8 mouse cellular contexts compared by ENCODE assay signal in the genomic region with DNA sequence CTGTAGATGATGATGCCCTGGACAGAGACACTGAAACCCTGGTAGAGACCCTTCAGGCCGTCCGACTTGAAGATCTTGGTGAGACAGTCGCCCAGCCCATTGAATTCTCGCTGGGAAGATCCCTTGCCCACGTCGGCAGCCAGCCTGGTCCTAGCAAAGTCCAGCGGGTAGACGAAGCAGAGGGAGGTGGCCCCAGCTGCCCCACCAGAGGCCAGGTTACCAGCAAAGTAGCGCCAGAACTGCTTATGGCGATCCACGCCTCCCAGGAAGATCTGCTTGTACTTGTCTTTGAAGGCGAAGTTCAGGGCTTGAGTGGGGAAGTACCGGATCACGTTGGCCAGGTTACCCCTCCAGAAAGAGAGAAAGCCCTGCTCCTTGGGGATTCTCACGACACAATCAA. TPM values are rescaled to one million over a fixed set of nuclear protein-coding genes. Genes with fewer than 3 reads are reported as not detected.
A peak's percentile ranks its signal among the peaks of the same experiment; 100 is the strongest.
DNase-seq lines count a peak whose midpoint lies in the region; ATAC-seq and TF ChIP-seq lines count a peak whose summit lies in the region.

No protein-coding gene starts in this region.

- no peak for DNase-seq in left cerebral cortex, adult 2 months (ENCODE audit: extremely low spot score in 1 of 2, low spot score in 2 of 2)
- no peak for DNase-seq in left cerebral cortex, postnatal 25 days (ENCODE audit: low spot score in 2 of 2)
- DNase-seq in stomach, postnatal 0 days (ENCODE audit: low spot score), result no peak
- no peak for DNase-seq in embryo, embryonic 10.5 days (ENCODE audit: low spot score)

- H3K27ac ChIP-seq in left cerebral cortex, adult 2 months, result peak overlapping the region; percentile 99
- no peak overlapping the region for H3K27ac ChIP-seq in brown adipose tissue, adult 24 weeks (replicated peaks; ENCODE audit: low read depth, low read length)
- H3K27ac ChIP-seq in heart, embryonic 12.5 days (ENCODE audit: poor library complexity, severe bottlenecking), result peak overlapping the region; percentile 99
- no peak overlapping the region for H3K27ac ChIP-seq in limb, embryonic 12.5 days
- H3K27ac ChIP-seq in stomach, postnatal 0 days (replicated peaks), result no peak overlapping the region

- H3K36me3 ChIP-seq in heart, embryonic 12.5 days, result peaks cover 52% of the 10 kb centered on the region
- H3K36me3 ChIP-seq in limb, embryonic 12.5 days, result peaks cover 55% of the 10 kb centered on the region
- H3K36me3 ChIP-seq in stomach, postnatal 0 days (ENCODE audit: control insufficient read depth, insufficient read depth, low read length), result peaks cover 13% of the 10 kb centered on the region; the same call in 1 of the 2 replicates

- WGBS in heart, embryonic 12.5 days, result 50% methylated on average over 15 of the region's 15 CpGs
- 85% methylated on average over 15 of the region's 15 CpGs for WGBS in limb, embryonic 12.5 days
- WGBS in stomach, postnatal 0 days, result 77% methylated on average over 15 of the region's 15 CpGs

- TF ChIP-seq EP300 in stomach, postnatal 0 days (optimal IDR thresholded peaks at IDR 0.05), result no peak

- no peaks in the 10 kb centered on the region for H3K27me3 ChIP-seq in heart, embryonic 12.5 days (replicated peaks)
- H3K27me3 ChIP-seq in limb, embryonic 12.5 days, result no peaks in the 10 kb centered on the region
- no peaks in the 10 kb centered on the region for H3K27me3 ChIP-seq in stomach, postnatal 0 days (ENCODE audit: control insufficient read depth, insufficient read depth, low read length)

- peak overlapping the region; percentile 94 for H3K9ac ChIP-seq in heart, embryonic 12.5 days
- peak overlapping the region; percentile 28; the same call in 1 of the 2 replicates for H3K9ac ChIP-seq in limb, embryonic 12.5 days (replicated peaks)
- H3K9ac ChIP-seq in stomach, postnatal 0 days (ENCODE audit: low read length), result peak overlapping the region; percentile 41

- H3K9me3 ChIP-seq in heart, embryonic 12.5 days (replicated peaks), result no peaks in the 10 kb centered on the region
- H3K9me3 ChIP-seq in limb, embryonic 12.5 days, result no peaks in the 10 kb centered on the region
- H3K9me3 ChIP-seq in stomach, postnatal 0 days (ENCODE audit: control insufficient read depth, low read length), result no peaks in the 10 kb centered on the region

- intact Hi-C loops in left cerebral cortex, adult 2 months (cut with DNase I), result no loop called here
- intact Hi-C loops in left cerebral cortex, postnatal 25 days (cut with DNase I), result no loop called here

- peak overlapping the region; percentile 83 for H3K4me2 ChIP-seq in heart, embryonic 12.5 days
- peak overlapping the region; percentile 82 for H3K4me2 ChIP-seq in limb, embryonic 12.5 days
- H3K4me2 ChIP-seq in stomach, postnatal 0 days (replicated peaks; ENCODE audit: low read depth), result peak overlapping the region; percentile 78

- no peak for ATAC-seq in heart, embryonic 12.5 days (ENCODE audit: insufficient number of reproducible peaks, low FRiP score)
- ATAC-seq in limb, embryonic 12.5 days (ENCODE audit: insufficient number of reproducible peaks, insufficient read depth, low FRiP score, low TSS enrichment, low read depth), result no peak
- ATAC-seq in stomach, postnatal 0 days (ENCODE audit: low FRiP score, low TSS enrichment), result no peak
- no peak for ATAC-seq in megakaryocyte-erythroid progenitor cell, adult 5-6 weeks (replicated peaks; ENCODE audit: low FRiP score, low TSS enrichment, poor library complexity, severe bottlenecking)

- H3K4me1 ChIP-seq in brown adipose tissue, adult 24 weeks (ENCODE audit: control insufficient read depth, insufficient read depth, insufficient read length, low read length), result peaks cover 14% of the 10 kb centered on the region
- H3K4me1 ChIP-seq in heart, embryonic 12.5 days (replicated peaks), result peaks cover 53% of the 10 kb centered on the region
- peaks cover 38% of the 10 kb centered on the region for H3K4me1 ChIP-seq in limb, embryonic 12.5 days (replicated peaks)
- no peaks in the 10 kb centered on the region; the same call in 1 of the 2 replicates for H3K4me1 ChIP-seq in stomach, postnatal 0 days (replicated peaks; ENCODE audit: control insufficient read depth, insufficient read depth)

- peak overlapping the region; percentile 61 for H3K4me3 ChIP-seq in left cerebral cortex, adult 2 months
- H3K4me3 ChIP-seq in brown adipose tissue, adult 24 weeks (ENCODE audit: insufficient read depth, low read depth, low read length), result peak overlapping the region; percentile 75
- H3K4me3 ChIP-seq in heart, embryonic 12.5 days, result peak overlapping the region; percentile 80
- peak overlapping the region; percentile 84 for H3K4me3 ChIP-seq in limb, embryonic 12.5 days (replicated peaks)
- peak overlapping the region; percentile 82; the same call in 1 of the 2 replicates for H3K4me3 ChIP-seq in stomach, postnatal 0 days (ENCODE audit: low read depth, low read length)

- TF ChIP-seq CTCF in left cerebral cortex, adult 2 months (IDR thresholded peaks at IDR 0.05), result no peak
- TF ChIP-seq CTCF in stomach, postnatal 0 days (IDR thresholded peaks at IDR 0.05; ENCODE audit: low read depth), result no peak

RNA-seq across cellular contexts. Expression of gene Slc25a4, which starts 2.0 kb away (rescaled TPM):
- 100 to 1,000 TPM; 535 to 559 TPM for total RNA-seq in left cerebral cortex, adult 2 months (2021)
- 100 to 1,000 TPM; 569 to 580 TPM for total RNA-seq in left cerebral cortex, postnatal 25 days (2021)
- polyA plus RNA-seq in brown adipose tissue, adult 24 weeks (2012; ENCODE audit: insufficient read depth, insufficient read length, missing spikeins), result 451 and 574 TPM in 2 replicates
- 1,672 and 1,682 TPM in 2 replicates for polyA plus RNA-seq in heart, embryonic 12.5 days (2016; fragmentation: Nextera tagmentation; extraction: Ambion mirVana)
- 484 and 487 TPM in 2 replicates for polyA plus RNA-seq in limb, embryonic 12.5 days (2016; fragmentation: Nextera tagmentation; extraction: Ambion mirVana)
- polyA plus RNA-seq in stomach, postnatal 0 days (2015; fragmentation: Nextera tagmentation; extraction: Ambion mirVana), result 315 and 344 TPM in 2 replicates
- total RNA-seq in megakaryocyte-erythroid progenitor cell, adult 5-6 weeks (2014; fragmentation: Nextera tagmentation), result 51.8 and 73.7 TPM in 2 replicates
- total RNA-seq in megakaryocyte-erythroid progenitor cell, adult 5-6 weeks (2017), result 122 and 140 TPM in 2 replicates

RNA-seq across cellular contexts. Expression of gene Snx25, which starts 57.1 kb away (rescaled TPM):
- 10 to 100 TPM; 45.7 to 48.0 TPM for total RNA-seq in left cerebral cortex, adult 2 months (2021)
- 10 to 100 TPM; 46.3 to 48.2 TPM for total RNA-seq in left cerebral cortex, postnatal 25 days (2021)
- 9.2 and 14.3 TPM in 2 replicates for polyA plus RNA-seq in brown adipose tissue, adult 24 weeks (2012; ENCODE audit: insufficient read depth, insufficient read length, missing spikeins)
- 5.8 and 6.3 TPM in 2 replicates for polyA plus RNA-seq in heart, embryonic 12.5 days (2016; fragmentation: Nextera tagmentation; extraction: Ambion mirVana)
- 4.9 and 6.6 TPM in 2 replicates for polyA plus RNA-seq in limb, embryonic 12.5 days (2016; fragmentation: Nextera tagmentation; extraction: Ambion mirVana)
- 3.1 and 4.3 TPM in 2 replicates for polyA plus RNA-seq in stomach, postnatal 0 days (2015; fragmentation: Nextera tagmentation; extraction: Ambion mirVana)
- 8.5 and 15.4 TPM in 2 replicates for total RNA-seq in megakaryocyte-erythroid progenitor cell, adult 5-6 weeks (2014; fragmentation: Nextera tagmentation)
- 15.5 and 25.4 TPM in 2 replicates for total RNA-seq in megakaryocyte-erythroid progenitor cell, adult 5-6 weeks (2017)

RNA-seq across cellular contexts. Expression of gene Cfap97, which starts 57.5 kb away (rescaled TPM):
- total RNA-seq in left cerebral cortex, adult 2 months (2021), result 10 to 100 TPM; 21.6 to 22.4 TPM
- total RNA-seq in left cerebral cortex, postnatal 25 days (2021), result 10 to 100 TPM; 21.4 to 22.8 TPM
- polyA plus RNA-seq in brown adipose tissue, adult 24 weeks (2012; ENCODE audit: insufficient read depth, insufficient read length, missing spikeins), result 6.7 and 9.0 TPM in 2 replicates
- 21.4 and 22.6 TPM in 2 replicates for polyA plus RNA-seq in heart, embryonic 12.5 days (2016; fragmentation: Nextera tagmentation; extraction: Ambion mirVana)
- 26.5 and 29.6 TPM in 2 replicates for polyA plus RNA-seq in limb, embryonic 12.5 days (2016; fragmentation: Nextera tagmentation; extraction: Ambion mirVana)
- 12.2 and 16.9 TPM in 2 replicates for polyA plus RNA-seq in stomach, postnatal 0 days (2015; fragmentation: Nextera tagmentation; extraction: Ambion mirVana)
- total RNA-seq in megakaryocyte-erythroid progenitor cell, adult 5-6 weeks (2014; fragmentation: Nextera tagmentation), result 20.9 and 28.4 TPM in 2 replicates
- total RNA-seq in megakaryocyte-erythroid progenitor cell, adult 5-6 weeks (2017), result 23.3 and 45.9 TPM in 2 replicates

Comparison
In these comparisons a context has a peak if more than half of its experiments do, and no peak if none do; other contexts are left out.
1. H3K27ac ChIP-seq: peak in left cerebral cortex, adult 2 months (single experiment) and heart, embryonic 12.5 days (single experiment); none in brown adipose tissue, adult 24 weeks (single experiment), limb, embryonic 12.5 days (single experiment) and stomach, postnatal 0 days (single experiment).
2. H3K9ac ChIP-seq: peak in every context shown above with its lines; median percentile 94 in heart, embryonic 12.5 days; 41 in stomach, postnatal 0 days; 28 in limb, embryonic 12.5 days.
3. Peak in every context shown above with its lines, with median percentiles within 50 percentile points of each other: H3K4me3 ChIP-seq and H3K4me2 ChIP-seq.